Mouse (Mus musculus): ENCODE measurements at regions not wholly inside any gene's neighbourhood (a gene's known extent, or its start where the extent isn't known, plus 50 kb on each side); places are given as distances from the start of the nearest gene placed in this dataset.

DNA sequence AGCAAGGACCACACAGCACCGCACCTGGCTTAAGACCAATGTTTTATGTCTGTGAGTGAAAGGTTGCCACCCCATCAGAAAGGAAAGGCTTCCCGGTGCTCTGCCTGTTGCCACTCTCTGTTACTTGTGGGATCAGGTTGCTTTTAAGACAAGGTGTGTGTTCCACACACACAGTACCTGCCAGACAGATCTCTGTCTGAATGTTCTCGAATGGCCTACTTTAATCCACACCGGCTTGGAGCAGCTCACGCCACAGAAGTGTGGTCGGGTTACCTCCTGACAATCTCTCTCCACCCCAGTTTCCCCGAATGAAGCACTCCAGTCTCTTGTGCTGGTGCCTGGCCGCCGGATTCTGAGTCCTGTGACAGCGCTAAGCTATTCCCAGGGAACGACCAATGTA lies 214.0 kb downstream of the Sptssa start:
- Histone ChIP-seq H3K4me1 (replicated peaks; ENCODE audit: low read depth, low read length) (no peaks in the 10 kb centered on the region), H3K27me3 (ENCODE audit: insufficient read depth, low read length) (no peaks in the 10 kb centered on the region), H3K36me3 (ENCODE audit: insufficient read depth, low read length) (no peaks in the 10 kb centered on the region), H3K9me3 (ENCODE audit: low read length) (peaks cover 23% of the 10 kb centered on the region), H3K4me3 (replicated peaks; ENCODE audit: low read length) (no peak overlapping the region)
- TF ChIP-seq NANOG (IDR thresholded peaks at IDR 0.05; ENCODE audit: borderline replicate concordance, low read length), result no peak
- TF ChIP-seq POU5F1 (IDR thresholded peaks at IDR 0.05; ENCODE audit: borderline replicate concordance, low read length), result no peak
- TF ChIP-seq CTCF (conservative IDR thresholded peaks at IDR 0.05; ENCODE audit: low read length), result no peak

- Histone ChIP-seq H3K27me3 (ENCODE audit: insufficient read depth, low read length) (no peaks in the 10 kb centered on the region), H3K4me3 (replicated peaks; ENCODE audit: low read length) (no peak overlapping the region), H3K36me3 (ENCODE audit: insufficient read depth, low read length) (no peaks in the 10 kb centered on the region), H3K4me1 (replicated peaks; ENCODE audit: low read depth, low read length) (no peaks in the 10 kb centered on the region), H3K9me3 (ENCODE audit: low read length) (peaks cover 23% of the 10 kb centered on the region)
- TF ChIP-seq NANOG (IDR thresholded peaks at IDR 0.05; ENCODE audit: borderline replicate concordance, low read length) (no peak), CTCF (conservative IDR thresholded peaks at IDR 0.05; ENCODE audit: low read length) (no peak), POU5F1 (IDR thresholded peaks at IDR 0.05; ENCODE audit: borderline replicate concordance, low read length) (no peak)
Observed at GRCm38 (mm10) chr12:54440851-54441593, 215.4 kb downstream of the Sptssa start.

- no peaks in the 10 kb centered on the region for H3K36me3 ChIP-seq (ENCODE audit: insufficient read depth, low read length)
- no peaks in the 10 kb centered on the region for H3K4me1 ChIP-seq (replicated peaks; ENCODE audit: low read depth, low read length)
- H3K27me3 ChIP-seq (ENCODE audit: insufficient read depth, low read length), result no peaks in the 10 kb centered on the region
- H3K9me3 ChIP-seq (ENCODE audit: low read length), result peaks cover 15% of the 10 kb centered on the region
- TF ChIP-seq POU5F1 (IDR thresholded peaks at IDR 0.05; ENCODE audit: borderline replicate concordance, low read length), result no peak
- no peak for TF ChIP-seq CTCF (conservative IDR thresholded peaks at IDR 0.05; ENCODE audit: low read length)
- TF ChIP-seq NANOG (IDR thresholded peaks at IDR 0.05; ENCODE audit: borderline replicate concordance, low read length), result no peak
- no peak overlapping the region for H3K4me3 ChIP-seq (replicated peaks; ENCODE audit: low read length)
Observed at GRCm38 (mm10) chr12:54438793-54439192, 217.6 kb downstream of the Sptssa start.

- Histone ChIP-seq H3K9me3 (ENCODE audit: low read length) (no peaks in the 10 kb centered on the region), H3K4me3 (replicated peaks; ENCODE audit: low read length) (no peak overlapping the region), H3K4me1 (replicated peaks; ENCODE audit: low read depth, low read length) (peaks cover 9% of the 10 kb centered on the region), H3K36me3 (ENCODE audit: insufficient read depth, low read length) (no peaks in the 10 kb centered on the region), H3K27me3 (ENCODE audit: insufficient read depth, low read length) (no peaks in the 10 kb centered on the region)
- TF ChIP-seq CTCF (conservative IDR thresholded peaks at IDR 0.05; ENCODE audit: low read length) (no peak), NANOG (IDR thresholded peaks at IDR 0.05; ENCODE audit: borderline replicate concordance, low read length) (no peak), POU5F1 (IDR thresholded peaks at IDR 0.05; ENCODE audit: borderline replicate concordance, low read length) (no peak)
Observed at GRCm38 (mm10) chr12:54425236-54425635, 221.6 kb upstream of the Egln3 start.

GRCm38 (mm10) chr12:54414829-54415228 lies 211.2 kb upstream of the Egln3 start:
- H3K27me3 ChIP-seq (ENCODE audit: insufficient read depth, low read length), result no peaks in the 10 kb centered on the region; the same call in 1 of the 2 replicates
- peaks cover 11% of the 10 kb centered on the region for H3K4me1 ChIP-seq (replicated peaks; ENCODE audit: low read depth, low read length)
- H3K9me3 ChIP-seq (ENCODE audit: low read length), result no peaks in the 10 kb centered on the region
- H3K36me3 ChIP-seq (ENCODE audit: insufficient read depth, low read length), result no peaks in the 10 kb centered on the region
- TF ChIP-seq POU5F1 (IDR thresholded peaks at IDR 0.05; ENCODE audit: borderline replicate concordance, low read length) (no peak), NANOG (IDR thresholded peaks at IDR 0.05; ENCODE audit: borderline replicate concordance, low read length) (no peak), CTCF (conservative IDR thresholded peaks at IDR 0.05; ENCODE audit: low read length) (no peak; the same call in 1 of the 2 replicates)
- no peak overlapping the region for H3K4me3 ChIP-seq (replicated peaks; ENCODE audit: low read length)

DNA sequence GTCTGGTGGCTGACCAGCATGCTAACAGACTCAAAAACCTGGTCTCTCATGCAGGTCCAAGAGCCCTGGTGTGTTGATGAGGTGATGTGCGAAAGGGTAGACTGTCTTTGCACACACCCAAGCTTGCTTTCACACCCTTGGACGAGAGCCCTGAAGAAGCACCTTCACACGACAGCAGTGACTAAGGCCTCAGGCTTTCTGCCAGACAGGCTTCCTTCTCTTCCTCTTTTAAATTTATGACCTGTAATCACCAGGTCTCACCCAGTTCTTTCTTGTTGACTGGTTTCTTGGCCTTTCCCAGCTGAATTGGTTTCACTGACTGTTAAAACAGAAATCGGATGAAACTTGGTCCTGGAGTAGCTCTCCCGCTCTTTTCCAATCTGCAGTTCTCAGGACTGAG lies 210.5 kb upstream of the Egln3 start:
- TF ChIP-seq POU5F1 (IDR thresholded peaks at IDR 0.05; ENCODE audit: borderline replicate concordance, low read length), result no peak
- TF ChIP-seq CTCF (conservative IDR thresholded peaks at IDR 0.05; ENCODE audit: low read length), result no peak
- TF ChIP-seq NANOG (IDR thresholded peaks at IDR 0.05; ENCODE audit: borderline replicate concordance, low read length), result no peak
- Histone ChIP-seq H3K4me3 (replicated peaks; ENCODE audit: low read length) (no peak overlapping the region), H3K9me3 (ENCODE audit: low read length) (no peaks in the 10 kb centered on the region), H3K27me3 (ENCODE audit: insufficient read depth, low read length) (no peaks in the 10 kb centered on the region; the same call in 1 of the 2 replicates), H3K4me1 (replicated peaks; ENCODE audit: low read depth, low read length) (peaks cover 17% of the 10 kb centered on the region), H3K36me3 (ENCODE audit: insufficient read depth, low read length) (no peaks in the 10 kb centered on the region)

DNA sequence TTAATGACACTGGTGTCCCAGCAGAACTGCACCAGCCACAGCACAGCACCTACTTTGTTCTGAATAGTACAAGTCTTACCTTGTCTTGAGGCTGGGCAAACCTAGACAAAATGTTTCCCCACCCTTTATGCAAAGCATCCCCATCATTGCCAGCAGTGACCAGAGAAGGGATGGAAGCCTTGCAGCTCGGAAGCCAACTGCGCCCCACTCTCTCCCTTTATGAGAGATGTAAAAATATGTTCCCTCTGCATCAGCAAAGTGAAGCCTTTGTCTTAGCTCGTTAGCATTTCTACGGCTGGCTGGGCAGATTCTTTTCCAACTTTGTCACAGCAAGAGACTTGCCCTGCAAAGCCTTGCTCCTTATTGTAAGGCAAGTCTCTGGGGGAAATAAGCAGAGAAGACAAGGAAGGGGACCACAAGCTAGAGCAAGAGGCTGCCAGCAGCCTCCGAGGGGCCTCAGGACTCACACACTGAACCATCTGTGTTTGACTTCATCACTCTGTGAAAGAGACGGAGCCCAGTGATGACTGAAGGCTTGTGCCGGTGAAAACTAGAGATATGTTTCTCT lies 206.5 kb upstream of the Egln3 start:
- TF ChIP-seq CTCF (conservative IDR thresholded peaks at IDR 0.05; ENCODE audit: low read length), result no peak
- H3K4me1 ChIP-seq (replicated peaks; ENCODE audit: low read depth, low read length), result peaks cover 17% of the 10 kb centered on the region
- no peaks in the 10 kb centered on the region for H3K36me3 ChIP-seq (ENCODE audit: insufficient read depth, low read length)
- H3K4me3 ChIP-seq (replicated peaks; ENCODE audit: low read length), result no peak overlapping the region
- H3K27me3 ChIP-seq (ENCODE audit: insufficient read depth, low read length), result no peaks in the 10 kb centered on the region
- H3K9me3 ChIP-seq (ENCODE audit: low read length), result peaks cover 22% of the 10 kb centered on the region

- peaks cover 25% of the 10 kb centered on the region for H3K9me3 ChIP-seq (ENCODE audit: low read length)
- H3K4me1 ChIP-seq (replicated peaks; ENCODE audit: low read depth, low read length), result peaks cover 17% of the 10 kb centered on the region
- no peak for TF ChIP-seq POU5F1 (IDR thresholded peaks at IDR 0.05; ENCODE audit: borderline replicate concordance, low read length)
- TF ChIP-seq NANOG (IDR thresholded peaks at IDR 0.05; ENCODE audit: borderline replicate concordance, low read length), result no peak
- TF ChIP-seq CTCF (conservative IDR thresholded peaks at IDR 0.05; ENCODE audit: low read length), result no peak
- no peaks in the 10 kb centered on the region for H3K36me3 ChIP-seq (ENCODE audit: insufficient read depth, low read length)
- no peak overlapping the region for H3K4me3 ChIP-seq (replicated peaks; ENCODE audit: low read length)
- H3K27me3 ChIP-seq (ENCODE audit: insufficient read depth, low read length), result no peaks in the 10 kb centered on the region
Observed at GRCm38 (mm10) chr12:54408906-54409305, 205.2 kb upstream of the Egln3 start.

Data from E14TG2a.4 (cell line).